ENCODE assay signal across 8 mouse cellular contexts in genomic region chr7:19822604-19823058, GRCm38 (mm10). TPM values are rescaled to one million over a fixed set of nuclear protein-coding genes. Genes with fewer than 3 reads are reported as not detected.
DNase-seq lines count a peak whose midpoint lies in the region; ATAC-seq and TF ChIP-seq lines count a peak whose summit lies in the region.

Gene Bcl3 (minus strand): TSS chr7:19822770.

- peaks cover 16% of the 10 kb centered on the region for H3K4me1 ChIP-seq in forebrain, embryonic 12.5 days
- H3K4me1 ChIP-seq in limb, embryonic 10.5 days: peaks cover 31% of the 10 kb centered on the region
- H3K4me1 ChIP-seq in midbrain, embryonic 12.5 days: peaks cover 18% of the 10 kb centered on the region
- H3K4me1 ChIP-seq in testis, adult 2 months (ENCODE audit: control insufficient read depth, insufficient read depth, low read length): peaks cover 20% of the 10 kb centered on the region

- TF ChIP-seq CTCF in layer of hippocampus, adult 2 months (conservative IDR thresholded peaks at IDR 0.05): no peak
- no peak for TF ChIP-seq CTCF in testis, adult 2 months (IDR thresholded peaks at IDR 0.05; ENCODE audit: control insufficient read depth, insufficient read depth, insufficient replicate concordance, low read depth, low read length)

- peak within 1 kb of the TSS; percentile 23 for H3K4me3 ChIP-seq in layer of hippocampus, adult 2 months
- peak within 1 kb of the TSS; percentile 36 for H3K4me3 ChIP-seq in forebrain, embryonic 12.5 days (replicated peaks)
- peak within 1 kb of the TSS; percentile 54 for H3K4me3 ChIP-seq in limb, embryonic 10.5 days
- H3K4me3 ChIP-seq in midbrain, embryonic 12.5 days: peak within 1 kb of the TSS; percentile 37
- H3K4me3 ChIP-seq in testis, adult 2 months (ENCODE audit: control insufficient read depth, low read depth, low read length): peak within 1 kb of the TSS; percentile 55

- no peaks in the 10 kb centered on the region for H3K9me3 ChIP-seq in forebrain, embryonic 12.5 days
- no peaks in the 10 kb centered on the region for H3K9me3 ChIP-seq in limb, embryonic 10.5 days (replicated peaks)
- H3K9me3 ChIP-seq in midbrain, embryonic 12.5 days: peaks cover 7% of the 10 kb centered on the region; the same call in 1 of the 2 replicates

- no peak for ATAC-seq in forebrain, embryonic 12.5 days (ENCODE audit: low FRiP score)
- no peak for ATAC-seq in midbrain, embryonic 12.5 days (ENCODE audit: low FRiP score, low read depth)

- H3K36me3 ChIP-seq in forebrain, embryonic 12.5 days (replicated peaks): no peaks in the 10 kb centered on the region
- no peaks in the 10 kb centered on the region for H3K36me3 ChIP-seq in limb, embryonic 10.5 days
- no peaks in the 10 kb centered on the region for H3K36me3 ChIP-seq in midbrain, embryonic 12.5 days
- H3K36me3 ChIP-seq in testis, adult 2 months (ENCODE audit: control insufficient read depth, insufficient read depth, low read length): no peaks in the 10 kb centered on the region

- H3K27me3 ChIP-seq in forebrain, embryonic 12.5 days: peaks cover 70% of the 10 kb centered on the region
- peaks cover 61% of the 10 kb centered on the region for H3K27me3 ChIP-seq in limb, embryonic 10.5 days (ENCODE audit: low read depth, poor library complexity, severe bottlenecking)
- peaks cover 56% of the 10 kb centered on the region for H3K27me3 ChIP-seq in midbrain, embryonic 12.5 days
- no peaks in the 10 kb centered on the region; the same call in 1 of the 2 replicates for H3K27me3 ChIP-seq in testis, adult 2 months (ENCODE audit: control insufficient read depth, insufficient read depth, low read length)

- 0 out of 2 replicates have a peak, but pooled peaks have one; percentile 8 for TF ChIP-seq POLR2A in testis, adult 2 months (IDR thresholded peaks at IDR 0.05; ENCODE audit: control insufficient read depth, low read depth, low read length)

- intact Hi-C loops in heart, postnatal 36 days (cut with DNase I): no loop called here

- 1% methylated on average over 39 of the region's 42 CpGs for WGBS in forebrain, embryonic 12.5 days
- WGBS in limb, embryonic 10.5 days: 2% methylated on average over 42 of the region's 42 CpGs
- 1% methylated on average over 34 of the region's 42 CpGs for WGBS in midbrain, embryonic 12.5 days

- peak within 1 kb of the TSS; percentile 55 for H3K4me2 ChIP-seq in forebrain, embryonic 12.5 days
- H3K4me2 ChIP-seq in midbrain, embryonic 12.5 days (replicated peaks): peak within 1 kb of the TSS; percentile 50

- DNase-seq in layer of hippocampus, adult 2 months (ENCODE audit: low spot score in 2 of 2): no peak
- DNase-seq in layer of hippocampus, postnatal 36 days: no peak
- DNase-seq in heart, postnatal 36 days: peak; percentile 78
- DNase-seq in limb, embryonic 10.5 days (ENCODE audit: low spot score): no peak
- DNase-seq in cerebellum, postnatal 4 days (ENCODE audit: low spot score in 2 of 2): no peak

- 0 out of 2 replicates have a peak within 1 kb of the TSS, but pooled peaks have one; percentile 32 for H3K27ac ChIP-seq in layer of hippocampus, adult 2 months
- no peak within 1 kb of the TSS for H3K27ac ChIP-seq in forebrain, embryonic 12.5 days
- peak within 1 kb of the TSS; percentile 75 for H3K27ac ChIP-seq in limb, embryonic 10.5 days
- no peak within 1 kb of the TSS for H3K27ac ChIP-seq in midbrain, embryonic 12.5 days (replicated peaks)
- peak within 1 kb of the TSS; percentile 85 for H3K27ac ChIP-seq in testis, adult 2 months (ENCODE audit: control insufficient read depth, insufficient read depth, low read depth, low read length)

- peak within 1 kb of the TSS; percentile 33; the same call in 1 of the 2 replicates for H3K9ac ChIP-seq in forebrain, embryonic 12.5 days
- peak within 1 kb of the TSS; percentile 41; the same call in 1 of the 2 replicates for H3K9ac ChIP-seq in midbrain, embryonic 12.5 days (replicated peaks)

RNA-seq across cellular contexts. Expression of gene Bcl3, which starts in this region (rescaled TPM):
- total RNA-seq in layer of hippocampus, adult 2 months (2021): under 1 TPM; 0.46 to 0.83 TPM
- 1 to 10 TPM in 1 of 2 experiments, under 1 TPM in 1; 0.32 to 1.4 TPM for total RNA-seq in layer of hippocampus, postnatal 36 days (2021)
- 0.62 and 0.96 TPM in 2 replicates for polyA plus RNA-seq in forebrain, embryonic 12.5 days (2016; fragmentation: Nextera tagmentation; extraction: Ambion mirVana)
- total RNA-seq in heart, postnatal 36 days (2021): 1 to 10 TPM; 3.5 TPM
- polyA plus RNA-seq in limb, embryonic 10.5 days (2016; fragmentation: Nextera tagmentation; extraction: Ambion mirVana): 0.82 and 1.2 TPM in 2 replicates
- polyA plus RNA-seq in midbrain, embryonic 12.5 days (2016; fragmentation: Nextera tagmentation; extraction: Ambion mirVana): 0.52 and 0.64 TPM in 2 replicates
- polyA plus RNA-seq in testis, adult 2 months (2012; rRNA removed): 4.4 and 5.9 TPM in 2 replicates

Comparison
In these comparisons a context has a peak if more than half of its experiments do, and no peak if none do; other contexts are left out.
1. DNase-seq: peak in heart, postnatal 36 days (2 of 2); none in layer of hippocampus, adult 2 months (0 of 2), layer of hippocampus, postnatal 36 days (0 of 2), limb, embryonic 10.5 days (single experiment) and cerebellum, postnatal 4 days (0 of 2).
2. H3K27ac ChIP-seq: peak in layer of hippocampus, adult 2 months (single experiment), limb, embryonic 10.5 days (single experiment) and testis, adult 2 months (single experiment); none in forebrain, embryonic 12.5 days (single experiment) and midbrain, embryonic 12.5 days (single experiment).
3. Peak in every context shown above with its lines, with median percentiles within 50 percentile points of each other: H3K4me3 ChIP-seq.